Mouse (Mus musculus) ZHBTc4 (cell line): ENCODE data around the gene Grin2a.

ENCODE experiments used
- DNase-seq: peaks from one replicate; pipeline ENCODE4 v3.0.0-alpha.2; 2011; ENCODE audit warnings: low read depth, low spot score

Grin2a gene

DNA sequence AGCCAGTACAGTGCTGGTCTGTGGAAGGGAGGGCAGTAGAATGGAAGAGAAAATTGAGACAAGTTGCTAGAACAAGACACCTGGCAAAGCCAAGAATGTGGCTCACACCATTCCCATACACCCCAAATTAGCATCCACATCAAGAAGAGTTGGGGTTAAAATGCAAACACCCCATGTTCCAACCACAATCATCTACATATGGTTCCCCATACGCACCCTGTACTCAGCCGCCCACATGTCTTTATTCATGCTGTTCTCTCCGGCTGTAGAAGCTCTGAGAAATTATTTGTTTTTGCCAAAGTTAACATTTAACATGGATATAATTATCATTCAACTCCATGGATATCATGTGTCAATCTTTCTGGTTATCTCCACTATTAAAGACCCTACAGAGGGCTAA, 22.7 kb downstream of the Grin2a start:
- no peak for DNase-seq

DNA sequence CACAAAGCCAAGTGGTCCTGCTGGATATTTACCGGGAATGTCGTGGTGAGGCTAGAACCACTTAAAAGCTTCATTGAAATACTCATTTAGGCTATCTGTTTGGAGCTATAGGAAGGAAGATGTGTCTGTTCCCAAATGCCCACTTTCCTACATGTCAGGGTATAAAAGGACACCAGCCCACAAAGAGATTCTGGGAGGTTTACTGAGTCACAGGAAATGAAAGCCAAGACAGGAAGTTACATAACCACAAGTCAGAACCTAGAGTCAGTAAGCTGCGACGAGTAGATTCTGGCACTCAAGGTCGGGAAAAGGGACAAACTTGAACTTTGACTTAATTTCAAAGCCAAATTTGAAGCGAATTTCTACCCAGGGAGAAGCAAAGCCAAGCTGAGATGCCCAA, 30.9 kb downstream of the Grin2a start:
- no peak for DNase-seq

DNA sequence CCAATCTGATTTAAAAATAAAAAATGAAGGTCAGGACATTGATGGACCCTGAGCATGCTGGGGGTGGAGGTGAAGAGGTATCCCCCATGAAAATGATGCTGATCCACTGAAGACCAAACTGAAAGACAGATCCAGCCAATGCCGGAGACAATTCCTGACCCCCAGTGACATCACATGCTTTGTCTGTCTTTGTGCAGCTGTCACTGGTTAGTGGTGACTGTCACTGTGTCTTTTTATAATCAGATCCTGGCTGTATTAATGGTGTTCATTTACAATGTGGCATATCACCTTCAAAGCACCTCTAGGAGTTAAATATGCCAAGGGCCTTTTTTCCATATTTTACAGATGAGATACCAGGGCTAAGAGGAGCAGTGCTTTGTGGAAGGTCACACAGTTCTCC, 32.9 kb downstream of the Grin2a start:
- no peak for DNase-seq

DNA sequence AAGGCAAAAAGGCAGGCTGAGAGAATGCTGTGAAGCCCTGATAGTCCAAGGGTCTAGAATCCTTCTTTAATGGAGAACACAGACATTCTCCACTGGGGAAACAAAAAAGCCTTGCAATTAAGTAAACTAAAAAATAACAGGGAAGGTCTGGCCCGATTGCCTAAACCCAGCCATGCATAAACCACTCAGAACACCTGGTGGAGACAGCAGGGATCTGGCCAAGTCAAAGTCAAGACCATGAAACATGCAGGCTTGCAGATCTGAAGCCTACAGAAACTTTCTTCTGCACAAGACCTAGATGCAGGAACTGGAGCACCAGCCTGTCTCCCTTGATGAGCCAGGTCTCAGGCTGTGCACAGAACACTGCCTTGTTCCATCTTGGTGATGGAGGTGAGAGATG, 36.0 kb downstream of the Grin2a start:
- no peak for DNase-seq

DNA sequence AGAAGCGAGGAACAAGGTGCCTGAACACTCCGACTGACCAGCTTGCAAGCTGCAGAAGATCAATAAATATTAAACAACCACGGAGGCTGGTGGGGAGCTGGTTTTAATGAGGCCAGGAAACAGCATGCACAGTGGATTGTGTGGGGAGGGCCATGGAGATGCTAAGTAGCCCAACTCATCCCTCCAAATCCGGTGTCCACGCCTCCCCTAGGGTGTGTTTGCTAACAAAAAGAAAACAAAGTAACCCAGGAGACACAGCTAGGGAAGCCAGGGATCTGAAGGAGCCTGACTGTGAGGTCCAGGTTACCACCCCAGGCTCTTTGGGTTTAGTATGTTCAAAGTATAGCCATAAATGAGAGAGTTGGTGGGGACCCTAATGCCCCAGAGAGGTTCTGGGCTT, 41.1 kb downstream of the Grin2a start:
- DNase-seq = peak; percentile 32

DNA sequence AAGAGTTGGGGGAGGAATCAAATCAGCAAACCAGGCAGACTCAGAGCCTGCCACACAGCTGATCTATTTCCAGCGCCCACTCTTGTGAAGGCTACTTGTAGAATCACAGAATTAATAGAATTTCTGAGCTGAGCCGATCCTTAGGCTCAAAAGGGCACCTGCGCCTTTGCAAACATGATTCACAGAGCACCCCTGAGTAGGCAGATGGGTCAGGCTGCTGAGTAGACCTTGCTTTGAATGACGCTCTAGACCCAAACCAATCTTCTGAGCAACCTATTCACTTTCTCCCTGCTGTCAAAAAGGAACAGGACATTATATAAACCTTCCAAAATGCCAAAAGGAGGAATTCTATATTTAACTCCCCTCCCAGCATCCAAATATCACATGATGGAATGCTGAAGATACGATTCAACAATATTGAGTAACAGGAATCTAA, 41.9 kb downstream of the Grin2a start:
- DNase-seq = no peak

DNA sequence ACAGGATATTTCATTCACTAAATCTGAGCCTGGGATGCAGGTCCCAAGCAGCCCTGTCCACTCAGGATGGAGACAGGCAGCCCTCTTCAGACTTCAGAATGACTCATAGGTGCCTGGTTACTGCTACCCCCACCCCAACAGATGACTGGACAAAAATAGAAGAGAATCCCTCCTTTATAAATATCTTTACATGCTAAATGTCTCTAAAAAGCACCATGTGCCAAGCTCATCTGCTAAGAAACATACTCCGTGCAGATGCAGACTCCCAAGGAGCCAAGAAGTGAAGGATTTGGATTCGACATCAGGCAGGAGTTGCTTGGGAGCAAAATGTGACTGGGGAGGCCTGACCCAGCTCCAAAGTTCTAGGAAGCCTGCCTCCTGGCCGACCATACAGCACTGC, 46.1 kb downstream of the Grin2a start:
- no peak for DNase-seq

DNA sequence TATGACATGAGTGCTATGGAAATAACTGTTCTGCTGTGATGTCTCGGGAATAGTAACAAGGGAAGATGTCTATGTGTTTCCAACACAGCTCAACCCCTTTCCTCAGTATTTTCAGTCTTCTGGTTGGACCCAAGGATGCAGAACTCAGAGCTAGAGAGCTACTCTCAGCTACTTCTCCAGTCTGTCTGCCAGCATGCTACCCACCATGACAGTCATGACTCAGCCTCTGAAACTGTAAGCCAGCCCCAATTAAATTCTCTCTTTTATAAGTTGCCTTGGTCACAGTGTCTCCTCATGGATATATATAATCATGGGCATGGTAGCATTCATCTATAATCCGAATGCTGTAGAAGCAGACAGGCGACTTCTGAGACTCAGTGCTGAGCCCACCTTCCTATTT, 47.9 kb downstream of the Grin2a start:
- DNase-seq = no peak

DNA sequence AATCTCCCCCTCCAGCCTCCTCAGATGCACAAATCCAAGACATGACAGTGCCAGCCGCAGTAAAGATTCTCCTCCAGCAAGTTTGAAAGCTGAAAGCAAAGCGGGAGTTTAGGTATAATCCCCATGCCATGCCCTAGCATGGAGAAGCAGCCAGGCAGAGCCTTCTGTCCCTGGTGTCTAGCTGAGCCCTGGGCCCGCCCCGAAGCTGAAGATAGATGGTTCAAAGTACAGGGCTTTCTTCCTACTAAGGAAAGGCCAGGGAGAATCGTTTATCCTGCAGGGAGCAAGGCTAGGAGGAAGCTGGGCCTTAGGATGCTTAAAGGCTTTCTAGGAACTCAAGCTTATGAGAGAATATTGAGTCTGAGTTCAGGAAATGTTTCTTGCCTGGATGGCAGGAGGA, 50.5 kb downstream of the Grin2a start:
- no peak for DNase-seq

DNA sequence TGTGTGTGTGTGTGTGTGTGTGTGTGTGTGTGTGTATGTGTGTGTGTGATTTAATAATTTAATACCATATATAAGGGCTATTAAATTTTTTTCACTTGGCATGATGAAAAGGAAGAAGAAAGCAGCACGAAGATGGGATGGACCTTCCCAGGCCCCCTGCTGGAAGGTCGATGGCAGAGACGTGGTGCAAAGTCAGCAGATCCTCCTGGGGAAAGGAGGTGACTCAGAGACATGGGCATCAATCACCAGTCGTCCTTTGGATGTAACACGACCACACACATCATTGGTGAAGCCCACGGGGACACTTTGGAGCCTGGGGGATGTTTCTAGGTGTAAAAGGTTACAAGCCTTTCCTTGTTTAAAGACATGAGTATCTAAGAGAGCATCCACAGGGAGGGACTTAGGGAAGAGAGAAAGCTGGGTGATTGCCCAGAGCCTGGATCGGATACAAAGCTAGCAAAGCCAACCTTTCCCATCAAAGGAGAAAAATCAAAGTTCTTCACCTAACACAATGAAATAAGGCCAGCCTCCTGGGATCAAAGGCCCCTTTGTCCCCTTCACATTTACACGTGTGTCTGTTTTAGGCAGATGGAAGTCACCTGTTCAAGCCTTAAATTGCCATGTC, 53.9 kb downstream of the Grin2a start:
- DNase-seq = no peak

DNA sequence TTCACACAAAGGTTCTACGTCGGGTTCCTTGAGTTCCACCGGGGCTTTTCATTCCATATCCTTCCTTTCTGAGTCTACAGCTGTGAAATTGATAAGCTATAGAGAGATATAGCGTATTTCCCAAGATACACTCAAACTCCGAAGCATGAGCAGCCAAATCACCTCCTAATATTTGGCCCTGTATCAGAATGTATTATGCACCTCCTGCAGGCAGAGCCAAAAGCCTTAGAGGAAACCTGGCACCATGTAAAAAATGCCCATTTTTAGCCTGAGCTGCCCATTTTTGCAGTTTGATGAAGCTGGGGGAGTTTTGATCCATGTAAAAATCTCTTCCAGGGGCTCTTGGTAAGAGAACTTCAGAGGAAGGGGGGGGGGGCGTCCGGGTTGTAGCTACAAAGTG, 54.6 kb downstream of the Grin2a start:
- no peak for DNase-seq

DNA sequence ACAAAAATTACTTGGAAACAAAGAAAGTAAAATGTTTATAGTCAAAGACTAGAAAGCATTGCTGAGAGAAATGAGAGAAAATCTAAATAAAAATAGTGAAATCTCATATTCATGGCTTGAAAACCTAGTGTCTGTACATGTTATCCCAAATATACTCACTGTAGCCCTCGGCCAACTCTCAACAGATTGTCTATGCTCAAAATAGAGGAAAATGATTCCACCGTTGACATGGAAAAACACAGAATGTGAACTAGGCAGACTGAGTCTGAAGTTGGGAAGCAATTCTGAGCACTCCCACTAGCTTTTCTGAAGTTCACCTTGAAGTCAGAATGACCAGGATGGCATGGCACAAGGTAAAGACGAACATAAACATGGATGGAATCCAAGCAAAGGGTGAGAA, 84.7 kb downstream of the Grin2a start:
- no peak for DNase-seq

DNA sequence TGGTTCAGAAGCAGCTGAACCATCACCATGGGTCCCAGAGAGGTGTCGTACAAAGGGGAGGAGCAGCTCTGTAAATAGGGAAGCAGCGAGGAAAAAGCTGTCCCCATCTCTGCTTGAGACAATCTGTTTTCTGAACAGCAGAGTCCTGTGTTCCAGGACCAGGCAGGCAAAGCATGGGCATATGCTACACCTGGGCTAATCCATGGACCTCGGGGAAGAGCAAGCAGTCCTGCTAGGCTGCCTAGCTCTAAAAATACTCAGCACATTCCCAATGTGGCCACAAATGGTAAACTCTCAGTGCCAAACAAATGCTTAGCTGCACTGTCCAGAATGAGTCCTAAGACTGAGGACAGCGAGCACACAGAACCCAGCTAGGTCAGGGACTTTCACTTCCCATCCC, 86.1 kb downstream of the Grin2a start:
- DNase-seq = no peak

DNA sequence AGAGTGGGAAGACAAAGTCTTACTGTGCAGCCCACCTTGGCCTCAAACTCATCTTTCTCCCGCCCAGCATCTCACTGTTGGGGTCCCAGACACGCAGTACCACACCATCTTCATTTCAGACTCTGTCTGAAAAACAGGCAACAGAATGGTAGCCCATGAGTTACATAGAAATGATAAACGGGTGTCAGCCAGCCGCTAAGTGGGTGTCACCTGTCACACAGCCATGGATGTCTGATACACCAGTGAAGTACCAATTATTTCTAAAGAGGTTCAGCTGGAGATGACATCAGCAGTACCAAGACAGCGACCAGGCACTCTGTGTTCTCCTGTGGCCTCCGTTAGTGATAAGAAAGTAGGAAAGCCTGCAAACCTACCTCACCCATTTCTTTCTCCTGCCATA, 90.9 kb downstream of the Grin2a start:
- no peak for DNase-seq

DNA sequence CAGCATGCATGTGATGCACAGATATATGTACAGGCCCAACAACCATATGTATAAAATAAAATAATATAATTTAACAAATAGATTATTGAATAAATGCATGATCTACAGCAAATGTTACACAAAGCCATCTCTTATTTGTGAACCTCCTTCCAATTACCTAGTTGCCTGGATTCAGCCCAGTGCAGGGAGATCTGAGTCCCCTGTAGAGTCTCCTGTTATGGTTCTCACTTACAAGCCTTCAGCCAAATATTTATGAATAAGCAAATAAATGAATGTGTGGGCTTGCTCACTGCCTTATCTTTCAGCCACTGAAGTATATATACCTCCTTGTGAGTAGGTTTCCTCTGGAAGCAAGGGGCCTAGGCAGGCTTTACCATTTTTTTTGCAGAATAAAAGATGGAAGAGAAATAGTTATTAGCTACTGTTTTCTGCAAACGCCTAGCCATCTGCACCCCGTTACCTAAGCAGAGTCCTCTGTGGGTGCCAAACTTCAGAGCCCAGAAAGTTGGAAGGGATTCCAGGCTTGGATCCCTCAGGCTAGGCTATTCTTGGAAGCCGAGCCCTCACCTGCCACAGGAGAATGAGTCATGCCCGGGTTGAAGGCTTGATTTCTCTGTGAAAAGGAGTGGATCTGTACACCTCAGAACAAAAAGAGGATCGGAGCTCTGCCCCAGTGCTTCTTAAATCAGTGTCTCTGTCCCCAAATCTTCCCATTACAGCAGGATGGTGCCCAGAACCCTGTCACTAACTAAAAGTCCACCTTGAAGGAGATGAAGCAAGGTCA, 92.5 kb downstream of the Grin2a start:
- no peak for DNase-seq

DNA sequence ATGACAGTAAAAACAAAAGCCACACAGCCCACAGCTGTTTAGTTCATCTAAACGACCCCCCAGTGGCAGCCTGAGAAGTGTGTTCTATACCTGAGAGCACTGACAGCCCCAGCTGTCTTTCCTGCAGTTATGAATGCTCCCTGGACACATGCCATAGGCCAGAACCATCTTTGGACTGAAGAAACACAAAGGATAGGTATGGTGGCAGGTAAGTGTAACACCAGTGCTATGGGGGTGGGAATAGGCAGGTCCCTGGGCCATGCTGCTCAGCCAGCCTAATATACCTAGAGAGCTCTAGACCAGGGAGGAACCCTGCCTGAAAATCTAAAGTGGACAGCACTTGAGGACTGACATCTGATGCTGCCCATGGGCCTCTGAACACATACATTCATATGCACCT, 93.9 kb downstream of the Grin2a start:
- DNase-seq = no peak

DNA sequence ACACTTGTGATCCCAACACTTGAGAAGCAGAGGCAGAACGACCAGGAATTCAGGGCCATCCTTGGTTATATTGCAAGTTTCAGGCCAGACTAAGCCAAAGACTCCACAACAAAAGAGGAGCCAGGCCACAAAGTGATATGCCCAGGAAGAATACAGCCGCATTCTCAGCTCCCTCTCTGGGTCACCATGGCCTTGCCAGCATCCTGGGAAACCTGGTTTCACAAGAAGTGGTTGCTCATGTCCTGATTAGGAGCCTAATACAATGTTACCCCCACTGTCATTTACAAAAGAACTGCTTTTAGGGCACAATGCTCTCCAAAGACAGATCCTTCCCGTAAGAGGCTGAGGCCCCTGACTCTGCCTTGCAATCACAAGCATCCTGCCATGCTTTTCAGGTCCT, 94.4 kb downstream of the Grin2a start:
- no peak for DNase-seq

DNA sequence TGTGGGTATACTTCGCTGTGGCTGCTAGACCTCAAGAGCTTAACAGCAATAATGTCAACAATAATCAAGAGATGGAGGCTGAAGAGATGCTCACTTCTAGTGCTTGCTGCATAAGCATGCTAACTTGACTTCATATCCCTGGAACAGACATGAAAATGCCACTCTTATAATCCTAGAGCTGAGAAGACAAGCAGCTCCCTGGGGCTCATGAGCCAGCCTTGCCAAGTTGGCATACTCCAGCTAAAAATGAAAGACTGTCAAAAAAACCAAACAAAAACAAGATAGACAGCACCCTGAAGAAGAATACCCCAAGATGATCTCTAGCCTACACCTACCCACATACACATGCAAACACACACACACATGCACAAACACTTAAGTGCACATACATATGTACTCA, 95.2 kb downstream of the Grin2a start:
- no peak for DNase-seq

DNA sequence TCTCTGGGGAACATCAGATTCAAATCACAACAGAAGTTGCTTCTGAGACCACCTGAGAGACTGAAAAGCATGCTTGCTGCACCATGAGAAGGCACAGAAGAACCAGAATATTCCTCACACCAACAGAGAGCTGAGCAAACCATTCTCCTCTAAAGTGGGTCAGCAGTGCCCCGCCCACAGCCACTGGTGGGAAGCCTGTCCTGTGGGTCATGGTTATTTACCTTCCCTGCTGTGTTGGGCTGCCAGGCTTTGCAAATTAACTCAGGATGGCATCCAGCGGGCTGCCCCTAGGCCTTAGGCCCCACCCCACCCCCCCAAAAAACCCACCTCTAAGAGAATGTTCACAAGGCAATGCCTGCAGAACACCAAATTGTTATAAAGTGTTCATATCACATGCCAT, 96.2 kb downstream of the Grin2a start:
- DNase-seq = no peak

DNA sequence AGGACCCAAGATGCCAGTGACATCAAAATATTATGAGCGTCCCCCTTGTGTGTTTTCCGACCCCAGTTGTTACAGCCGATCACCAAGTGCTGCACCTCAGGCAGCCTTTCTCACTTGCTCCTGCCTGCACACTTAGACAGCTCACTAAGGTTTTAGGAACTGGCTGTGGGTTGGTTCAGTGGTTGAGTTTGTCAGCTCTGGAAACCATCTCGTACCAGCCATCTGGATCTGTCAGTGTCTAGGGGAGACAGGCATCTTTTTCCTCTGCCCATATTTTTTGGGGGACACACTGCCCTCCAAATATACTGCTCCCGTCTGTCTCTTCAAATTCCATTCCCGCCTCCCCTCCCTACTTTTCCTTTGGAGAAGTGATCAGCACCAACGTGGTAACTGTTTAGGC, 99.8 kb downstream of the Grin2a start:
- DNase-seq = no peak

DNA sequence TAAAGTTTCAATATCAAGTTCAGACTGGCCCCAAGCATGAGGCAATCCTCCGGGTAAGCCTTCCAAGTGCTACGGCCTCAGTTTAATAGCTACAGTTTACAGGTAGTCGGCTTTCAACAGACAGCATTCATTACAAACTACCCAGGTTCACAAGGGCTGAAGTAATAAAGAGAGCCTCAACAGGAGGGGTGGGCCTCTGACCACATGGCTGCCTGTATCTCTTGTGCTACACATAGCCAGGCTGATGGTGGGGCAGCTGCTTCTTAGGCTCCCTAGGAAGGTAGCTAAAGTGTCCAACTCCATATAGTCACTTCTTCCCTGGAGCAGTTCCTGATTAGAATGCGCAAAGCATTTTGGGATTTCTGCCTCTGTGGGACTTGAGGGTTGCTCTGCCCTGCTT, 109.2 kb downstream of the Grin2a start:
- no peak for DNase-seq

DNA sequence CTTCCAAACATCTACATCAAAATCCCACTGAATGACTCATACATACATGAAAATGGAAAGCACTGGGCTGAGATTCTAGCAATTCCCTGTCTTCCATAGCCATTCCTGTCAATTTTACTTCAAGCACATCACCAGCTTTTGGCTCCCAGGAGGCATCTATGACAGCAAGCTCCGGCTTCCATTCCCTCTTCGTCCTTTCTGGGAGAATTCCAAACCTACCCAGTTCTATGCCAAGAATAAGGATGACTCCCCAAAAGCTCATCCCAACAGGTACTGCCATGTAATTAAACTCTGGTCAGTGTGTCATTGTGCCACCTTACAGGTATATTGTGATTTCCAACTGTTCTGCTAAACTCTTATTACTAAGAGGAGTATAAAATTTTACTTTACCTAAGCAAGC, 111.2 kb downstream of the Grin2a start:
- no peak for DNase-seq

DNA sequence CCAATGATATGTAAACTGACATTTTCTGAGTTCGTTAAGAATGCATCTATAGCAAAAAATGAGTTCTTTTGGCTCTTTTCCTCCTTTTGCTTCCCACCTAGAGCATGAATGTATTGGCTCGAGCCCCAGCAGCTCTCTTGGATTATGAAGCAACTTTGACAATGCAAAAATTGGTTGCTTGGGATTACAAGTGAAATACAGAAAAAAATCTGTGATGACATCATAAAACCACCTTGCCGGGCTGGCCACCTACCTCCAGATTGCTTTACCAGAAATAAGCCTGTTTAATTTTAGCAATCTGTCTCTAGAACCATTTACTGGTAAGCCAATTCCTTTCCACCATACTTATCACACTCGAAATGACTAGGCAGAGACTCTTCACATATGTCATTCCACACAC, 112.9 kb downstream of the Grin2a start:
- DNase-seq = no peak

DNA sequence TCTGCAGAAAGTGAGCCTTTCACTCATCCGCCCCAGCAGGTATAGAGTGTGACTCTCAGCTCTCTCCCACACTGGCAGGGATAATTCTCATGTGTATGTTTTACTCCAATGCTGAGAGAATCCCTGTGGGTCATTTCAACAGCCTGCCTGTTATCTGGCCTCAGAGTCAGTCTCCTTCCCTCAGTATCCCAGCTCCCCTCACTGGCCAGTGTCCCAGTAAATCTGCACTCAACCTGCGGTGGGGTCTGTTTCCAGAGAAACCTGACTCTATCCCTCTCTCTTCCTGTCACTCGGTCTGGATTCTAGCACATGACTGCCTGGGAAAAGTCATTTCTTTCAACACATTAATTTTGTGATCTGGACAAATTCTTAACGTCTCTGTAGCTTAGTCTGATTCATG, 122.4 kb downstream of the Grin2a start:
- no peak for DNase-seq
